Comparison of ENCODE assay signal across 8 mouse cellular contexts in the genomic region with DNA sequence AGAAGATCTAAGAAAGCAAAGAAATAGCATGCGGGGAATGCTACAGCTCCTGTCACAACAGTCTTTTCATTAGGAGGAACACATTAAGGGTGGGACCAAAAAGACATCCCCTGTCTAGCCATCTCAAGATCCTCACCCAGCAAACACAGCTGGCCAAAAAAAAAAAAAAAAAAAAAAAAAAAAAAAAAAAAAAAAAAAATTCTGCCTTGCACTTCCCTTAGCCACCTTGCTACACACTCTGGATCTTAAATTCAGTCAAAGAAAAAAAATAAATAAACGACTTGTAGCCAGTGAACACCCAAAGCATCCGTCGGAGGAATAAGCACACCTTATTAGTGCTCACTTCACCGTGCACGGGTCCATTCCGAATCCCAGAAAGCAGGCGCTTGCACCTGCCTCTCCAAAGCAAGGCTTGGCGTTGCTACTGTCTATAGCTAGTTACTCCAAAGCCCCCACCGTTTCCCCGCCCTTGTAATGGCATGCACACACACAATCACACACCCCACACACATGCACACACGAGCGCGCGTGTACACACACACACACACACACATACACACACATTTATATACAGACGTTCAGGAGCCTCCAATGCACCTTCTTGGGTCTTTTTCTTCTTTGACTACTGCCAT.
DNase-seq lines count a peak whose midpoint lies in the region; ATAC-seq lines count a peak whose summit lies in the region.

No protein-coding gene starts in this region.

- peaks cover 12% of the 10 kb centered on the region for H3K27me3 ChIP-seq in limb, embryonic 12.5 days
- no peaks in the 10 kb centered on the region for H3K27me3 ChIP-seq in stomach, embryonic 14.5 days (ENCODE audit: control insufficient read depth, insufficient read depth, low read length)

- no peak overlapping the region for H3K27ac ChIP-seq in limb, embryonic 12.5 days
- H3K27ac ChIP-seq in stomach, embryonic 14.5 days (ENCODE audit: low read length): no peak overlapping the region; the same call in 1 of the 2 replicates

- no peaks in the 10 kb centered on the region for H3K36me3 ChIP-seq in limb, embryonic 12.5 days
- no peaks in the 10 kb centered on the region for H3K36me3 ChIP-seq in stomach, embryonic 14.5 days (ENCODE audit: control insufficient read depth, insufficient read depth, low read length)

- H3K9me3 ChIP-seq in limb, embryonic 12.5 days: no peaks in the 10 kb centered on the region
- no peaks in the 10 kb centered on the region for H3K9me3 ChIP-seq in stomach, embryonic 14.5 days (ENCODE audit: control insufficient read depth, low read depth, low read length)

- 19% methylated on average over 16 of the region's 16 CpGs for WGBS in limb, embryonic 12.5 days
- WGBS in stomach, embryonic 14.5 days: 13% methylated on average over 16 of the region's 16 CpGs

- peak overlapping the region; percentile 64 for H3K4me2 ChIP-seq in limb, embryonic 12.5 days
- peak overlapping the region; percentile 76 for H3K4me2 ChIP-seq in stomach, embryonic 14.5 days (replicated peaks; ENCODE audit: low read depth, low read length)

- peak overlapping the region; percentile 31 for H3K4me3 ChIP-seq in limb, embryonic 12.5 days (replicated peaks)
- peak overlapping the region; percentile 19 for H3K4me3 ChIP-seq in stomach, embryonic 14.5 days (ENCODE audit: low read depth, low read length)

- DNase-seq in embryo, embryonic 10.5 days (ENCODE audit: low spot score): peak; percentile 36
- no peak for DNase-seq in embryo, embryonic 10 days (ENCODE audit: low spot score)
- peak; percentile 59 for DNase-seq in retina, embryonic 14.5 days (ENCODE audit: low spot score)
- DNase-seq in retina, postnatal 1 day: no peak
- no peak for DNase-seq in urinary bladder, postnatal 36 days (ENCODE audit: low spot score in 2 of 2)
- DNase-seq in ovary, postnatal 36 days (ENCODE audit: low spot score): no peak

- no peak overlapping the region for H3K9ac ChIP-seq in limb, embryonic 12.5 days (replicated peaks)
- no peak overlapping the region for H3K9ac ChIP-seq in stomach, embryonic 14.5 days (replicated peaks; ENCODE audit: low read depth, low read length)

- peaks cover 16% of the 10 kb centered on the region for H3K4me1 ChIP-seq in limb, embryonic 12.5 days (replicated peaks)
- H3K4me1 ChIP-seq in stomach, embryonic 14.5 days (ENCODE audit: control insufficient read depth, insufficient read depth, low read length): 0 out of 2 replicates have a peak, but pooled peaks cover 6% of the 10 kb centered on the region

- 0 out of 2 replicates have a peak, but pooled peaks have one; percentile 43 for ATAC-seq in limb, embryonic 12.5 days (ENCODE audit: insufficient number of reproducible peaks, insufficient read depth, low FRiP score, low TSS enrichment, low read depth)
- 0 out of 2 replicates have a peak, but pooled peaks have one; percentile 18 for ATAC-seq in stomach, embryonic 14.5 days (ENCODE audit: insufficient number of reproducible peaks, insufficient read depth, low FRiP score, low read depth)

Comparison
In these comparisons a context has a peak if more than half of its experiments do, and no peak if none do; other contexts are left out.
1. DNase-seq: peak in embryo, embryonic 10.5 days (single experiment) and retina, embryonic 14.5 days (single experiment); none in embryo, embryonic 10 days (single experiment), retina, postnatal 1 day (single experiment), urinary bladder, postnatal 36 days (0 of 2) and ovary, postnatal 36 days (single experiment).